ENCODE assay signal across 14 mouse cellular contexts in genomic region chr13:53336832-53337231, GRCm38 (mm10).
"Had no signal": no experiment of that assay in that cellular context is flagged by ENCODE, and none has a peak within 500 bp of the region (broad histone marks: within the 10 kb centered on the region; RNA-seq: fewer than 3 reads in every experiment).

No protein-coding gene starts in this region.

- H3K27ac ChIP-seq: layer of hippocampus, adult 2 months; limb, embryonic 12.5 days; liver, embryonic 13.5 days; macrophage; midbrain, embryonic 12.5 days; stomach, postnatal 0 days had no signal

- DNase-seq: kidney, adult 11 months; kidney, postnatal 10 days; kidney, postnatal 4 days; liver; liver, embryonic 13.5 days; liver, postnatal 0 days; right cerebral cortex, postnatal 25 days; thymus, postnatal 4 days had no signal

- H3K4me3 ChIP-seq: layer of hippocampus, adult 2 months; limb, embryonic 12.5 days; liver, embryonic 13.5 days; megakaryocyte, embryonic 14.5 days; midbrain, embryonic 12.5 days had no signal
